Mouse (Mus musculus) kidney, postnatal 4 days (tissue): ENCODE measurements around the gene Zfr2.

ENCODE experiments used
- DNase-seq, 2 experiments: peaks; one replicate each; pipeline ENCODE4 v3.0.0; 2021; ENCODE audit warnings: mixed read lengths in 2 of 2

Gene Zfr2

DNA sequence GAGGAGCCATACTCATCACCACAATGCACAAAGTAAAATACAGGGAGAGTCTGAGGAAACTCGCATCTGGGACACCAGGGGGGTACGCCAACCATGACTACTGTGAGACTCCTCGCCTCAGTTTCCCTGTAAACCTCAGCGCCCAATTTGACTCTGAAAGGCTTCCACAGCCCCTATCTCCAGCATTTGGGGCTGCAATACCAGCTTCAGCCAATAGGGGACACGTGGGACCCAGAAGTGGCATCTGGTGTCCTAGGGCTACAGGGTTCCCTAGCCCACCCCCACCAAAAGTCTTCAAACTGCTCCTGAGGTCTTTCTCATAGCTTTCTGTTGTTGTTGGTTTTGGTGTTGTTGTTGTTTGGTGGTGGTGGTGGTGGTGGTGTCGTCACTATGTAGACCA, 55.6 kb downstream of the Zfr2 start:
- peak; percentile 78 to 81 for DNase-seq

DNA sequence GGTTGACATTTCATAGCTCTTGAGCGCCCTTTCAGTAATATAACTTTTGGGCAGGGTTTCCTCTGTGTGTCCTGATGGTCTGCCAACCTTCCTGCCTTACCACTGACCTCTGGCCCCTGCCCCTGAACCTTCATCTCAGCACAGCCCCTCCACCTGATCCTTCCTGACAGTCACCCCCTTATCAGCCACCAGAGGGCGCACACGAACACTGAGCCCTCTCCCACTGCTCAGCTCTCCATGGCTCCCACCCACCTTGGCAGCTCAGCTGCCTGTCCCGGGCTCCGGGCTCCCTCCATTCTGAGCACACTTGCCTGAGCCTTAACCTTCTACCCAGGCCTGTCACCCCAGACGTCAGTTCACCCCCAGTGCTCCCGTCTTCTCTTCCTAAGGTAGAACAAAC, 56.3 kb downstream of the Zfr2 start:
- DNase-seq, result peak; percentile 77 to 82

DNA sequence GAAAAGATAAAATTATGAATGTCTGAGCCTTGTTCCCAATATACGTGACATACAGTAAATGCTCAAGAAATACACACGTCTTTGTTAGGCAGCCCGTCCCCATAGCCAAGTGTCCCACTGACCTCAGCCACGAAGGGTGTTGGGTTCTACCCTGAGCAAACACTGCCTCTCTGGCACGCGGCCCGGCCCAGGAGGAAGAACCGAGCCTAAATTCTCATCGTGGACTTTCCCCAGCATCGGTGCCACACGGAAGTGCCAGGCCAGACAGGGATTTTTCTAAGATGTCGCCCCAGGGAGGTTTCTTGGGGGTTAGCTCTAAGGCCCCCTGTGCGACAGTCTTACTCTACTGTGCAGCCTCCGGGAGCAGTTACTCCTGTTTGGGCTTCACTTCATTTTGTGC, 56.9 kb downstream of the Zfr2 start:
- no peak for DNase-seq

DNA sequence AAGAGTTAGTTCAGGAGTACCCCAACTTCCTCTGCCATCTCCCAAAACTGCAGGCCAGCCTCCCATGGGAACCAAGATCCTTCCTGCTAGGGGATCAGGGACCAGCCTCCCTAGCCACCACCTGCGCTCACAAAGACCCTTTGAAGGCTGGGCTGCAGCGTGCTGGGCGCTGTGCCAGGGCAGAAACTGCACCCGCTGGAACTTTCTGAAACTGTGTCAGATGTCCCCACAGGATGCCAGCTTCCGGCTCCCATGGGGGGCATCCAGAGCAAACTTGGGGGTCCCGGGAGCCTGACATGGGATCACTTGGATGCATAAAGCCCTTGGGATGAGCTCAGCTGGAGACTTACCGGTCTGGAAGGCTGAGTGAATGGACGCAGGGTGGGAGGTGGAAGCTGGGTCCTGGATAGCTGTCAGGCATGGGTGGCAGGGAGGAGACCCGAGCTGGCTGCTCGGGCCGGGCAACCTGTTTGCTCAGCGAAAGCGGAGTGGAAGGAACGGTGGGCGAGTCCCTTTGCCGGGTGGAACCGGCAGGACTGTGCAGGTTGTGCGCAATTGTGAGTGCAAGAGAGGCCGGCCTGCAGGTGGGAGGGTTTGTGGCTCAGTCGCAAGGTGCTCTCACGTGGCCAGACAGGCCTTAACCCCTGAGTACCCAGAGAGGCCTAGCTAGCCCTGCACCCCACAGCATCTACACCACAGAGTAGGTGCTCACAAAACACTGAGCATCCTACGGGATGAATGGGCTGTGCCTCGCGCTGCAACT, 57.9 kb downstream of the Zfr2 start:
- DNase-seq, result peak in 1 of 2 experiments; percentile 66

DNA sequence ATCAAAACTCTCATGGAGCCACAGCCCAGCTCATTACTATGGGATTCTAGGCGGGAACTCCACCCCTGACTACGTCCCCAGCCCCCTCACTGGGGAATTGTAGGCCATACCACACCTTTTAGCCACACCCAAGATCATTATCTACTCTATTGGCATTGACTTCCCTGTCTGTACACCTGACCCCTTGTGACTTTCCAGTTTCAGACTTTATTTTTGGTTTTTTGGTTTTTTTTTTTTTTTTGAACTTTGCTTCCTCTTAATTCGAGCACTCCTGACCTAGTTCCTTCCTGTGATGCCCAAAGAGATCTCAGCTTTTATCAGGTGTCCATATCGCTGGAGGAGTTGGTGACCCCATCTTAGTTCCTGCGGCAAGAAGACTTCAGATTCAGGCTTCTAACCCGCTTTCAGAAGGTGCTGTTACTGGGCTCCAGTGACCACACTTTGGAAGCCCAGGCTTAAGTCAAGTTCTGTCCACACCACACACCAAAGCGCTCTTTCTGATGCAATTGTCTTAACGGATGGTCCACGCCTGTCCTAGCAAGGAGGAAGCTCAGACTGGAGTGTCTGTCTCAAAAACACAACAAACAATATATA, 58.7 kb downstream of the Zfr2 start, which contains the start of gene Tjp3:
Tjp3 (minus strand) TSS at position 71 of the 594 bp plus-strand sequence.
- DNase-seq, result no peak

DNA sequence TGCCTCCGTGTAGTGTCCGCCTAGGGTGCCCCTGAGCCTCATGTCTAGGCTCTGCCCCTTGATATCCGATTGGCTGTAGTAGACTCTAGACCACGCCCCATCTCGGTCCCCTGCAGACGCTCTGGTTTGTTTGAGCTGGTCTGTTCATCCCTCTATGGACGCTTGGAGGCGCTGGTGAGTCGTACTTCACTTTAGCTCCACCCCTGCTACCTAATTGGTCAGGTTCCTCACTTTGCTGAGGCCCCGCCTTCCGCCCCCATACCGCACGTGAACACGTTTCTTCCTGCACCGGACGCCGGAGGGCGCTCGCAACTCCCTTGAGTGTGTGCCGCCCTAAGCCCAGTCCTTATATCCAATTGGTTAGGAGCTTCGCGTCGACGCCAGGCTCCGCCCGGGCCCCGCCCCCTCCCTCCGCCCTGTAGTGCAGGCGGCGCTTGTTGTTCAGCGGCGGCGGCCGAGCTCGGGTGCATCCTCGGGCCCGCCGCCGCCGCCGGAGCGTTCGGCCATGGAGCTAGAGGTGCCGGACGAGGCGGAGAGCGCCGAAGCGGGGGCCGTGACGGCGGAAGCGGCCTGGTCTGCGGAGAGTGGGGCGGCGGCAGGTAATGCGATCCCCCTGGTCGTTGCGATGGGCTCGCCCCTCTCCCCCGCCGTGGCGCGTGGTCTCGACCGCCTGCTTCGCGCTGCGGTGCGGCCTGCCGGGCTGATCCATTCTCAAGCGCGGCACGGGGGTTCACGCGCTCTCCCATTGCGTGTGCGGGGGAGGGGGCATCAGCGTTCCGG, 59.8 kb downstream of the Zfr2 start, which contains the start of gene Pip5k1c:
Pip5k1c (plus strand) TSS at position 410 of the 780 bp plus-strand sequence.
- peak; percentile 99 to 100 for DNase-seq

DNA sequence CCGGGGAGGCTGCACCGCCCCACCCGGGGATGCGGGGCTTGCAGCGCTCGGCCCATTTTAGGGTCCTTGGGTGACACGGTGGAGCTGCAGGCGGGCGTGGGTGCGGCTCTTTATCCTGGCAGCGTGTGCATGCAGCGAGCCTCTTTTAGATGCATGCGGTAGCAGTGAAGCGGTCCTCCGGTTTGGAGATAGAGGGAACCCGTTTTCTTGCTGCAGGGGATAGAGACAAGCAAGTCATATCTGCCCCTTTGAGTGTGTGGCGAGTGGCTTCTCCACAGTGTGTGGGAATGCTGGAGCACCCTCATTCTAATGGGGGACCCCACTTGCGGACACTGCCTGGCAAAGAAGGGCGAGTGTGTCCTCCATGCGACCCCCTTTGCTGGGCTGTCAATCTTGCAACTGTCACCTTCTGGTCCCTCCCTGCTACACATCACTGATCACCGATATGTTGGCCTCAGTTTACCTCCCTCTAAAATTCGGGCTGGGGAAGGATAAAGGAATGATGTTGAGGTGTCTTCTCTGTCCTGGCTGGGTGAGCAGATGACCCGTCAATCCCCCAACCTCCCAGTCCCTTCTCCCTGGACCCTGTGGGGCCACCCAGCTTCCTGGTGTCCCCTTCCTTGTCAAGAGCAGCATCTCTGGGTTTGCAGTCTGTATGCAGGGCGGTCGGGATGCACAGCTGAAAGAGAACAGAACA, 60.5 kb downstream of the Zfr2 start:
- DNase-seq, result no peak

DNA sequence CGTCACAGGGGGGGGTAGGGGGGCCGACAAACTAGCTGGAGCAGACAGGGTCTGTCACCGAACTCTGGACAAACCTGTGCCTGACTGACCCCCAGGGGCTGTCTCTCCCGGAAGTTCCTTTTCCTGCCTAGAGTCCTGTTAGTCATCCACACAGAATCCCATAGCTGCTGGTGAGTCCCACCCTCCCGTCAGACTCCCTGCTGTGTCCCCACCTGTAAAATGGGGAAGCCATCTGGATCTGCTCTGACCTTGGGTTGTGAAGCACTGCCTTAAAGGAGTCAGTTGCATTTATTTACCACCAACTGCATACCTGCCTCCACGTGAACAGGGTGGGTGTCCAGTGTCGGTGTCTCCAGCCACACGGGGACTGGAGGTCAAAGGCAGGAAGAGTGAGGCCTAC, 61.5 kb downstream of the Zfr2 start:
- DNase-seq, result no peak

DNA sequence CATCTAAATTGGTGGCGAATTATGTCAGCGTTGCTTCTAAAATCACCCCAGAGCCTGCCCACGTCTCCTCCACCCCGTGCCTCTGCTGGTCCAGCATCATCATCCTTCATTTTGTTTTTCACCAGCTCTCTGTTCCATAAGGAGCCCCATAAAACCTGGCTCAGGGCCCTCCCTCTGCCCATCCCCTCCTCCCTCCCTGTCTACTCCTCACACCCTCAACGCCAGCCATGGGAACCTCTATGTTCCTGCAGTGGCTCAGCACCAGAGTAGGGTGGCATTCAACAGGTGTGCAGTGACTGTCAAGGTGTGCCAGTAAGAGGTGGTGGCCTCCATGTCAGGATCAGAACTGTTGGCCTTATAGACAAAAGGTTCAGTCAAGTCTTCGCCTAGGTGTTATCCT, 62.2 kb downstream of the Zfr2 start:
- no peak for DNase-seq

DNA sequence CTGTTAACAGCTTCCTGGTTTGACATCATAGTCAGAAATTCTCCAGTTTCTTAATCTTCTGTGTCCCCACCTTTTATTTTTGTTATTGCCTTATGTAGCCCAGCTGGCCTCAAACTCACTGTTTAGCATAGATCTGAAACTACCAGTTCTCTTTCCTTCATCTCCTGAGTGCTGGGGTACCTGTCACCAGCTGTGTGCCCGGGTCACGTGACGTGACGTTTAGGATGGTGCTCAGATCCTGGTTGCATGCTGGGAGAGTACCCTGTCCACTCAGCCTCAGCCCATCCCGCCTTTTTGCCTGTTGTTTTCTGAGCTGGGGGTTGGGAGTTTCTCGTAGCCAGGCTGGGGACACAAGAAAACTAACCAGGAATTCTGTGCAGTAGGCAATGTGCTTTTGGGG, 64.3 kb downstream of the Zfr2 start:
- no peak for DNase-seq

DNA sequence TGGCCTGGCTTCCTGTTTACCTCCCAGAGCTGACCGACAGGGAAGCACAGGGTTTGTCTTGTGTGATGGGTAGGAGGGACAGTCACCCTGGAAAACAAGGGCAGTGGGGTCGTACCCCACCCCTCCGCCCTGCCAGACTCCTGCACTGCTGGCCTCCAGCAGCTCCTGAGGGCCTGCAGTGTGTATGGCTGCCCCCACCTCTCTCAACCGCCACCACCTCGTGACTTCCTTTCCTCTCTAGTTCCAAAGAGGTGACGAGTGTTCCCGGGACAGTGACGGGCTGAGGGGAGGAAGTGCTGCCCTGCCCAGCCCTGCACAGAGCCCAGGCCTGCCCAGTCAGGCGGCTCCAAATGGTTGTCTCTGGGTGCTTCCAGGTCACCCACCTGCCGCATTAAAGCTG, 64.9 kb downstream of the Zfr2 start:
- DNase-seq, result peak; percentile 48 to 68

DNA sequence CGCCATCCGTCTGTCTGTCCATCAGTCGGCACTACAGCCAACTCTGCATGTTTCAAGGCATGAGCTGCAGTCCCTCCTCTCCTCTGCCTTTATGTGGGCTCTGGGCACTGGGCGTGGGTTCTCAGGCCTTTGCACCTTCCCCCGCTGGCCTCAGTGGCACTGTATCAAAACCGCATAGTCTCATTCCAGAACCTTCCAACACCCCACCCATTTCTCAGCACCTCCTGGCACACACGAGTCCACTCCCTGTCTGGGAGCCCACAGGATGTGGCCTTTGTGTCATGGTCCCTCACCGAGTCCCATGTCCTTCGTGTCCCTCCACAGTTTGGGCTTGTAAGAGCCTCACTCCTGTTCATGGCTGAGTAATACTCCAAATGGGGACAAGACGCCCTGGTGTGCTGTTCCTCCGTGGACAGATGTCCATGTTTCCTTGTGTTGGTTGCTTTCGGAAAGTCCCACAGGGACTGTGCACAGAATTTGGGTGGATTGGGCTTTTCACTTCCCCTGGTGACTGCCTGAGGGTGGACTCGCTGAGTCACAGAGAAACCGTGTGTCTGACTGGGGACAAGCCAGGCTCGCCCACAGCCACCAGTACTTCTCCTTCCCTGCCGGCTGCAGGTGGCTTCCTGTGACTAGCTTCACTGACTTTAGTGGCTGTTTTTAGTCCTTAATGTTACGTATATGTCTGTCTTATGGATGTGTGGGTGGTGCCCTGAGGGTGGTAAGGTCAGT, 65.6 kb downstream of the Zfr2 start:
- DNase-seq, result no peak

DNA sequence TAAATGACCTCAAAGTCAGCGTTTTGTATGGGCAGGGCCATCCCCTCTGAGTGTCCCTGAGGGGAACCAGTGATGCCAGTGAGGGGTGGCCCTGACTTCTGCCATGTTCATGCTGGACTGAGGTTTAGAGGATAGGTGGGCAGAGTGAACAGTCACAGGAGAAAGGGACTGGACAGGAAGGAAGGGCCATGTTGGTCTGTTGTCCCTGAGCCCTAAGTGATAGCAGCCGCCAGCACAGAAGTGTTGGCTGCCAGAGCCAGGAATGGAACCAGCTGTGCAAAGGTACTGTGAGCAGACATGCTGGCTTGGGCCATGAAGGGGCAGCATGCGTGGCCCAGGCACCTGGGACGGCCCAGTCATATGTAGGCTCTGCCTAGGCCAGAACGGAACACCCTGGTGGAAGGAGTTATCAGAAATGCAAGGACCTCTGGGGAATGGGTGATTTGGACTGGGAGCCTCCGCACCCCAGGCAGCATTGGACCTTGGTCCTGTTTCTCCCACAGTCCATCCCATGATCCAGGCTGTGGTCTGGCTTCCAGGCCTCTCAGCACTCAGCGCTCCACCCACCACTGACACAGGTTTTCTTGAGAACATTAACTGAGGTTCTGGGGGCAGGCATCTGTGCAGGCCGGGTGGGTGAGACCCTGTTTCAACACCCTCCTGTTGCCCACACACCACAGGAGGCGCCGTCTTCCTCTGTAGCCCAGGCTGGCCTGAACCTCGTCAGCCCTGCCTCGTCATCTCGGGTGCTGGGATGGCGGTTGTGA, 66.8 kb downstream of the Zfr2 start:
- DNase-seq, result peak; percentile 51 to 74

DNA sequence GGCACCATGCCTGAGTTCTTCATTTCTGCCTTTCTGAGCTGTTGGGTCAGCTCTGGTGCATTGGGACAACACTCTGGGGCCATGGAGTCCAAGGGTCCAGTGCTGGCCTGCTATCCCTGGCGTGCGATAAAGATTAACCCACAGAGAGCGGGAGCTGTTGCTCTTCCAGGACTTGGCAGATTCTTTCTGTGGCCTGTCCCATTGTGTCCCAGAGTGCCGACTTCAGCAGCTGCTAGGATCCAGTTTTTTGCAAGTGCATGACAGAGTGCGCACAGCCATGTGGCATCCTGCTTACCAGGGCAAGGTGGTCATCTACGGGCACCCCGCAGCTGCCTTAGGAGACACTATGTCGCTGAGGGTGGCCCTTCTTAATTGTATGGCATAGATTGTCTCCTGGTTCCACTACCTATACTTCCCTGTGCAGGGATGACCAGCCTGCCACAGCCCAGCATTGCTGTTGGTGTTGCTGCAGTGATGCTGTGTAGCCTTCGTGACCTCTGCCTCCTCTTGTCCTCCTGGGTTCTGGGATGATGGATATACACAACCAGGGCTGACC, 67.5 kb downstream of the Zfr2 start:
- peak in 1 of 2 experiments; percentile 70 for DNase-seq

DNA sequence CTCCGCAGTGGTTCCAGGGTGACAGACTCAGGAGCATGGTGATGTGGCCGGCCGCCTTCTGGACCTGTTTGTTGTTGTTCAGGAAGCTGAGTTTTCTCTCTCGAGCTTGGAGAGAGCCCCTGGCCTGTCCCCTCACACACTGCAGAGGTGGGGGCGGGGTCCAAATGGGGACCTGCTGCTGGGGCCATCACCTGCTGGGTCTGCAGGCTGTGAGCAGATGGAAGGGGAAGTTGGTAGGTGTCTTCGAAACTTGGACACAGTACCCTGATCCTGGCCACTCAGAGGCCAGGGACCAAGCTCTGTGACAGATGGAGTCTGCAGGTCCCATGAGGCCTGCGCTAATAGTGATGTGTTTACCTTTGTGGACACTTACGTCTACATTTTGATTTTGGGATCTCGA, 68.4 kb downstream of the Zfr2 start:
- no peak for DNase-seq
